Mouse (Mus musculus) G1E (cell line): ENCODE results near the gene Chst11. TPM values are rescaled to one million over a fixed set of nuclear protein-coding genes. Genes with fewer than 3 reads are reported as not detected.

Source experiments
- ATAC-seq: 2 replicates; pipeline ENCODE4 v1.8.0; 2016; ENCODE audit warnings: mild to moderate bottlenecking; ENCODE audit not compliant: insufficient number of reproducible peaks, poor library complexity, low FRiP score, severe bottlenecking; ENCODE audit errors: extremely low read depth
- DNase-seq: peaks from one replicate; pipeline ENCODE4 v3.0.0; 2012; ENCODE audit warnings: low spot score
- H3K27me3 ChIP-seq: 2 replicates; pipeline ENCODE4 v1.6.1; 2012; ENCODE audit warnings: mild to moderate bottlenecking, low read length, inconsistent platforms; ENCODE audit not compliant: insufficient read depth
- H3K36me3 ChIP-seq: replicated peaks from 2 replicates; pipeline ENCODE3; 2012; ENCODE audit warnings: mild to moderate bottlenecking, inconsistent platforms
- H3K4me1 ChIP-seq: 2 replicates; pipeline ENCODE4 v1.6.1; 2012; ENCODE audit warnings: low read depth, low read length, inconsistent platforms, mixed read lengths; ENCODE audit not compliant: insufficient read depth
- H3K4me3 ChIP-seq: 2 replicates; pipeline ENCODE4 v1.5.1; 2012; ENCODE audit warnings: low read depth, mild to moderate bottlenecking, inconsistent platforms, low read length, moderate library complexity, mixed read lengths
- H3K9me3 ChIP-seq: replicated peaks from 2 replicates; pipeline ENCODE4 v1.6.1; 2012; ENCODE audit warnings: inconsistent platforms
- CTCF ChIP-seq: IDR thresholded peaks from 2 replicates; pipeline ENCODE4 v1.5.1; 2012; ENCODE audit warnings: low read depth, low read length, inconsistent platforms, mixed read lengths
- GATA1 ChIP-seq: IDR thresholded peaks from 2 replicates; pipeline ENCODE4 v1.6.1; 2012; ENCODE audit warnings: borderline replicate concordance, low read length, inconsistent platforms, mixed read lengths
- GATA2 ChIP-seq: IDR thresholded peaks from 2 replicates; pipeline ENCODE4 v1.6.1; 2012; ENCODE audit warnings: low read depth, low read length, inconsistent platforms, borderline replicate concordance
- POLR2AphosphoS5 ChIP-seq: IDR thresholded peaks from 2 replicates; pipeline ENCODE4 v1.6.1; 2012; ENCODE audit warnings: low read depth, low read length, inconsistent platforms; ENCODE audit not compliant: insufficient replicate concordance
- TAL1 ChIP-seq: conservative IDR thresholded peaks from 2 replicates; pipeline ENCODE4 v1.6.1; 2012; ENCODE audit warnings: low read depth, low read length, inconsistent platforms, mixed read lengths
- polyA plus RNA-seq: library from polyadenylated mRNA; stranded (reverse); fragments of >175 nt; gene quantifications from 2 replicates; pipeline ENCODE4 v1.2.3, GENCODE M21; 2012
- total RNA-seq, 2 experiments: library from RNA; stranded (forward) in 1 of 2; stranded (reverse) in 1 of 2; fragments of 200-1000 nt in 1 of 2; fragments of >200 nt in 1 of 2; fragmentation: Nextera tagmentation in 1 of 2; gene quantifications; 2 replicates each; pipeline ENCODE4 v1.2.3; 2014 to 2017

The Chst11 gene
- total and polyA plus RNA-seq, 3 experiments: 15.6 to 44.6 (median 38.2) TPM

- no peaks in the 10 kb centered on the region for H3K9me3 ChIP-seq
- H3K4me3 ChIP-seq: no peak overlapping the region
- H3K27me3 ChIP-seq: no peaks in the 10 kb centered on the region
- ATAC-seq (no peak), DNase-seq (no peak)
- peaks cover 19% of the 10 kb centered on the region for H3K4me1 ChIP-seq
- peaks cover 76% of the 10 kb centered on the region for H3K36me3 ChIP-seq
- TF ChIP-seq GATA1 (no peak), CTCF (no peak), GATA2 (no peak)
Observed at GRCm38 (mm10) chr10:83133866-83134570, 148.7 kb downstream of the Chst11 start.

GRCm38 (mm10) chr10:83134896-83135295 lies 149.6 kb downstream of the Chst11 start:
- no peak for ATAC-seq
- no peaks in the 10 kb centered on the region for H3K27me3 ChIP-seq

GRCm38 (mm10) chr10:83135963-83136362 lies 150.7 kb downstream of the Chst11 start:
- no peak for ATAC-seq
- peaks cover 22% of the 10 kb centered on the region for H3K4me1 ChIP-seq
- no peak overlapping the region for H3K4me3 ChIP-seq
- no peaks in the 10 kb centered on the region for H3K9me3 ChIP-seq
- peaks cover 73% of the 10 kb centered on the region for H3K36me3 ChIP-seq
- TF ChIP-seq CTCF (no peak), POLR2AphosphoS5 (no peak), TAL1 (no peak), GATA1 (no peak)
- no peak for DNase-seq
- H3K27me3 ChIP-seq: no peaks in the 10 kb centered on the region

More at GRCm38 (mm10) chr10:83134896-83135295, 149.6 kb downstream of the Chst11 start:
- Histone ChIP-seq H3K36me3 (peaks cover 77% of the 10 kb centered on the region), H3K9me3 (no peaks in the 10 kb centered on the region), H3K4me1 (peaks cover 19% of the 10 kb centered on the region), H3K4me3 (no peak overlapping the region)
- DNase-seq: no peak
- TF ChIP-seq GATA1: no peak
- TF ChIP-seq POLR2AphosphoS5: no peak
- TF ChIP-seq CTCF: no peak
- no peak for TF ChIP-seq TAL1
- no peak for TF ChIP-seq GATA2

- TF ChIP-seq CTCF (no peak), GATA2 (no peak), GATA1 (no peak), POLR2AphosphoS5 (no peak), TAL1 (no peak)
- ATAC-seq: peak; percentile 52; the same call in 1 of the 2 replicates
Observed at GRCm38 (mm10) chr10:83137103-83137502, 151.8 kb downstream of the Chst11 start.

GRCm38 (mm10) chr10:83139276-83139675 lies 154.0 kb downstream of the Chst11 start:
- DNase-seq: no peak
- ATAC-seq: no peak
- no peak overlapping the region for H3K4me3 ChIP-seq
- peaks cover 41% of the 10 kb centered on the region for H3K4me1 ChIP-seq
- H3K9me3 ChIP-seq: no peaks in the 10 kb centered on the region
- peaks cover 66% of the 10 kb centered on the region for H3K36me3 ChIP-seq
- TF ChIP-seq GATA2 (no peak), POLR2AphosphoS5 (no peak), CTCF (no peak), GATA1 (no peak), TAL1 (no peak)
- H3K27me3 ChIP-seq: no peaks in the 10 kb centered on the region

More at GRCm38 (mm10) chr10:83137103-83137502, 151.8 kb downstream of the Chst11 start:
- DNase-seq: no peak
- Histone ChIP-seq H3K4me3 (no peak overlapping the region), H3K36me3 (peaks cover 74% of the 10 kb centered on the region), H3K4me1 (peaks cover 28% of the 10 kb centered on the region), H3K27me3 (no peaks in the 10 kb centered on the region), H3K9me3 (no peaks in the 10 kb centered on the region)

GRCm38 (mm10) chr10:83140258-83140936 lies 155.1 kb downstream of the Chst11 start:
- H3K9me3 ChIP-seq: no peaks in the 10 kb centered on the region
- no peak for TF ChIP-seq POLR2AphosphoS5
- TF ChIP-seq TAL1: no peak
- no peak for TF ChIP-seq GATA1
- TF ChIP-seq CTCF: no peak
- no peak for TF ChIP-seq GATA2
- H3K36me3 ChIP-seq: peaks cover 72% of the 10 kb centered on the region
- ATAC-seq: no peak
- H3K4me3 ChIP-seq: no peak overlapping the region
- H3K27me3 ChIP-seq: no peaks in the 10 kb centered on the region
- H3K4me1 ChIP-seq: peaks cover 41% of the 10 kb centered on the region
- DNase-seq: no peak
